Mouse (Mus musculus): ENCODE measurements around the gene Cpm.
"Not testable (repeated sequence)": the region's sequence is repeated elsewhere in the genome, so short reads cannot be mapped to it uniquely, and the experiment has no call there.

Gene Cpm

GRCm38 (mm10) chr10:117593857-117594256 lies 35.4 kb upstream of the Cpm start:
- DNase-seq (ENCODE audit: low read depth, low spot score), result no peak

DNA sequence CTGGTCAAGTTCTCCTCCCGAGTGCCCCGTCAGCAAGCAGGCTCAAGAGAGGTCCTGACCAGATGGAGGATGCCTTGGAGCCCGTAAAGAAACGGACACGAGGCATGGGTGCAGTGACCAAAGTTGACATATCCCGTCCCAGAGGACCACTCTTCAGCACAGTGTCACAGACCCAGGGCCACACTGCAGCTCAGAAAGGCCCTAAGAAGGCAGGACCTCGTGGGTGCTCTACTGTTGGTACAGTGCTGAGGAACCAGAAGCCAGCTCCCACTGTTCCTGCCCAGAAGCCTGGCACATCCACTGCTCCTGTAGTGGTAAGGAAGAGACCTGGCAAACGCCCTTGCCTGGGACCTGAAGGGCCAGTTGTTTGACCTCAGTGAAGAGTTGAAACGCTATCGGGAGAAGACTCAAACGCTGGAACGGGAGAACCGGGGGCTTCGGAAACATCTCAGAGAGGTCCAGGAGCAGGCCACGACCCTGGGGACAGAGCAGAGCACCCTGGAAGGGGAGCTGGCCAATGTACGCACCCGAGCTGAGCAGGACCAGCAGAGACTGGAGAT lies 34.9 kb upstream of the Cpm start:
- no peak for DNase-seq (ENCODE audit: low read depth, low spot score)

DNA sequence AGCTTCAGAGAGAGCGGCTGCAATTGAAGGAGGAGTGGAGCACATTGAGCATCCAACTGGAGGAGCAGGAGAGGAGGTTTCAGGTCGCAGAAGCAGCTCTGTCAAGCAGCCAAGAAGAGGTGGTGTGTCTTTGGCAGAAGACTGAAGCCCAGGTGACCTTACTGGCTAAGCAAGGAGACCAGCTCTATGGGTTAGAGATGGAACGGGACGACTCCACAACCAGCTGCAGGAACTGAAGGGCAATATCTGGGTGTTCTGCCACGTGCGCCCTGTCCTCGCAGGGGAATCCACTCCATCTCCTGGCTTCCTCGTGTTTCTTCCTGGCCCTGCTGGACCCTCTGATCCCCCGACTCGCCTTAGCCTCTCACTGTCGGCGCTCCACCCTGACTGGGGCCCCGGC lies 34.4 kb upstream of the Cpm start:
- no peak for DNase-seq (ENCODE audit: low read depth, low spot score)

DNA sequence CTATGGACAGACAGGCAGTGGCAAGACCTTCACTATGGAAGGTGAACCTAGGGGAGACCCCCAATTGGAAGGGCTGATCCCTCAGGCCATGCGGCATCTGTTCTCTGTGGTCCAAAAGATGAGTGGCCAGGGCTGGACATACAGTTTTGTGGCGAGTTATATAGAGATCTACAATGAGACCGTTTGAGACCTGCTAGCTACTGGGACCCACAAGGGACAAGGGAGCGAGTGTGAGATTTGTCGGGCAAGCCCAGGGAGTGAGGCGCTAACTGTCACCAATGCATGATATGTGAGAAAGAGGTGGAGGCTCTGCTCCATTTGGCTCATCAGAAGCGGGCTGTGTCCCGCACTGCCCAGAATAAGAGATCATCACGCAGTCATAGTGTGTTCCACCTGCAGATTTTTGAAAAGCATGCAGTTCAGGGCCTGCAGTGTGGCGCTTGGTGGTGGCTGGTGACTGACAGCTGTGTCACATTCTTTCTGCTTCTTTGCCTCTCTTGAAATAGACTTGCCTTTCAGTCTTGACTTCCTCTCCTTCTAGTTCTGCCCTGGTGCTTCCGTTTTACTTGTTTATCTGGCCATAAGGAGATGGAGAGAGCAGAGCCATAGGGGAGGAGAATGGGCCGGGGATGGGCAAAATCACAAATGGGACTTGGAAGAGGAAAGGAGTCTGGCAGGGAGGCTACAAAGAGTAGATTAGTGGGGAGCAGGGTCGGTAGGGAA lies 33.7 kb upstream of the Cpm start:
- DNase-seq (ENCODE audit: low read depth, low spot score), result no peak

GRCm38 (mm10) chr10:117596165-117596735 lies 33.0 kb upstream of the Cpm start:
- DNase-seq (ENCODE audit: low read depth, low spot score), result no peak

DNA sequence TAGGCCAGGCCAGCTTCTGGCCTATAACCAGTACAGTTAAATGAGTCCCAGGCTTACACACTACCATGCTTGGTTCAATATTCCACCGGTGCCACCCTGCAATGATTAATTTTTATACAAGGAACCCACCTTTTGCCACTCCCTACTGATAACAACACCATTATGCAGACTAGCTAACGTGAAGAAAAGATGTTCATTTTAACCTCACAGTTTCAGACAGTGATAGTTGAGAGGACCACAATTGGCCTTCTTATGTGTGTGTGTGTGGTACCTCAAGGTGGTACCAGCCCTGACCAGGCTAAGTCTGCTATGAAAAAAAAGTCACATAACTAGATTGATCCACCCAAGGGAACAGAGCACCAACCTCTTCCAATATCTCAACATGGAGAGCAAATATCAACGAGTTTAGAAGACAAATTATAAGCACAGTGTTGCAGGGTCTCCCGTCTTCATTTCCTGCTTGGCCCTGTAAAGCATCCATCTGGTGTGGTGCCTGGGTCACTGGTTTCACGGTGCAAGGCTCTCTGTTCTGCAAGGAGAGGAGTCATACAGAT lies 32.5 kb upstream of the Cpm start:
- no peak for DNase-seq (ENCODE audit: low read depth, low spot score)

DNA sequence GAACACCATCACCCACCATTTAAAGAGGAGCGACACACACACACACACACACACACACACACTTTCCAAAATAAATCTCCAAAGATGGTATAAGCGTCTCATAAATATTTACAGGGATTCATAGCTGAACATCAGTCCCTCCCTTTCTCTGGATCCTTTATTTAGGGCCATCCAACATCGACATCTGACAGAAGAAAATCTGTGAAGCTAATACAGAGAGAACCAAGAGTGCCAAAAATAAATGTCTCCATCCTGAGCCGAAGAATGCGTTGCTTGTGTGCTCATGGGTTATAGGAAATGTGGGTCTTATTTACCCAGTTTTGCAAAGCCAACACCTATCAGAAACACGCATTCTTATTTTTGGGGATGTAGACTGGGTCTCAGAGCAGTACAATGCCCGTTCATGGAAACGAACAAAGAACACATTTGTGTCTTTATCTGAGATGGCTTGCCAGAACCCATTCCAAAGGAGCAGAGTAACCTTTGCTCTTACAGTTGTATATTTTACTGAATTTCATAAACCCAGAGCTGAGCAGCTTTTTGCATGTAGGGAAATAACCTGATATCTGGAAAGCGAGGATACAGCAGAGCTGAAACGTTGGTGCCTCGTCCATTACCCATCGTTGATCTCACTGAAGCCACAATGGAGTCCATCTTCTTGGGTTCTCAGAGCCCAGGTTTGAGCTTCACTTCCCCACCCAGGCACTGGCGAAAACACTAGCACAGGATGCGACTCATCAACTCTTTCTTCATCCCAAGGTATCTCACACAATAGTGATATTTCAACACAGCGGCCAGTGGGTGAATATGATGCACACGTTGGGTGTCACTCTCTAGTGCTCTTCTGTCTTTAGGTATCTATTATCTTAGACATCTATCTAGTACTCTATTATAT lies 31.7 kb upstream of the Cpm start:
- not testable (repeated sequence) for DNase-seq (ENCODE audit: low read depth, low spot score)

- DNase-seq (ENCODE audit: low read depth, low spot score), result no peak
Measured at GRCm38 (mm10) chr10:117598266-117598950, 30.9 kb upstream of the Cpm start.

- not testable (repeated sequence) for DNase-seq (ENCODE audit: low read depth, low spot score)
Measured at GRCm38 (mm10) chr10:117598951-117599572, 30.2 kb upstream of the Cpm start.

- no peak for DNase-seq (ENCODE audit: low read depth, low spot score)
Measured at GRCm38 (mm10) chr10:117601146-117602035, 27.9 kb upstream of the Cpm start.

- no peak for DNase-seq (ENCODE audit: low read depth, low spot score)
Measured at GRCm38 (mm10) chr10:117602325-117603129, 26.8 kb upstream of the Cpm start.

DNA sequence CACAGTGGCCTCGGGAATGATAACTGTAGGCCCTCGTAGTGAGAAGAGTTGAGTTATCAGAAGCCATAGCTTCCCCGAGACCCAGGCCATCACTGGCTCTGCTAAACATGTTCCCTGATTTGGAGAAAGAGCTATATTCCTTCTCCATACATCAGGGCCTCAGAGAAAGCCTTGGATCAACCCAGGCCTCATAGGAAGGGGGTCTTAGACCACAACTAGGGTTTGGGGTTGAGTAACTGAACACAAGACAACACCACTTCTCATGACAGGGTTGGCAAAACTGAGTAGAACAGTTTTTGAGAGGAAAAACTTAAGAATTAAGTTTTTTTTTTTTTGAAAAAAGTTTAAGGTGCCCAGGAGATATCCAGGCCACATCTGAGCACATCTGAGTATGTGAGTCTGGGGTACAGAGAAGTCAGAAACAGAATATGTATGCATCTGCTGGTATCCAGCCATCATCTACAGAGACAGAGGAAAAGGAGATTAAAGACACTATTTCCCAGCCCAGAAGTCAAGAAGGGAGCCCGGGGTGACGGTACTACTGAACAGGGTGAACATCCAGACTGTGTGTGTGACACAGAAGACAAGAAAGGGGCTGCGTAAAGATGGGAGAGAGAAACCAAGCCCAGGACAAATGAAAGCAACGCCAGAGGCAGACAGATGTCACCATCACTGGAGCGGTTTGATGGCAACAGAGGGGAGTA lies 26.0 kb upstream of the Cpm start:
- no peak for DNase-seq (ENCODE audit: low read depth, low spot score)

DNA sequence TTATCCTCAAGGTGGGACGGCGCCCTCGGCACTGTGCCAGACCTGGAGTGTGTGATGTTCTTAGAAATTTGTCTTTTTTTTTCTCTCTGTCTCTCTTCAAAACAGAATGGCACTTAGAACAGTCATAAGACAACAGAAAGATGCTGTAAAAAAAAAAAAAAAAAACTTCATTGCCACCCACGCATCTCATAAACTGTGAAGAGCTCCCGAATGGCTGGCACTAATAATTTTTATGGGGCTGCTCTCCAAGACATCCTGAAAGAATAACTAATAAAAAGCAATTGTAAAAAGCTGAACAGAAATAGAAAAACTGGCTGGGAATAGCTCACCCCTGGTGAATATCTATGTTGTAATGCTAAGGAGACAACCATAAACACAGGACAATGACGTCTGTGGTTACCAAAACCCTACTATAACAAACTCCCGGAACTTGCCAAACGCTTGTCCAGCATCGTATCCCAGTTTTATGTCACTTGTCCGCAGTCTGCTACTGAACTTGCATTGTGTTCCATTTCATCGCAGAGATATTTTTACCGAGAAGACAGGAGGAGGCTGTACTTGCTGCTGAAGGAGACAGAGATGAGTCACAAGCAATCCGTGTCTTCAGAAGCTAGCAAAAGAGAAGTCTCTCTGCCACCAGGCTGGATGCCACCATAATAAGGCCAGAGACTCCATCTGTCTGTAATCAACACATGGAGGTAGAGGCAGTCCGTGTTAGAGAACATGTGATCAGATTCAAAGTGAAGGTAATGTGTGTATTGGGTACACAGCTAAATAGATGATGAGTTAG lies 25.3 kb upstream of the Cpm start:
- no peak for DNase-seq (ENCODE audit: low read depth, low spot score)

DNA sequence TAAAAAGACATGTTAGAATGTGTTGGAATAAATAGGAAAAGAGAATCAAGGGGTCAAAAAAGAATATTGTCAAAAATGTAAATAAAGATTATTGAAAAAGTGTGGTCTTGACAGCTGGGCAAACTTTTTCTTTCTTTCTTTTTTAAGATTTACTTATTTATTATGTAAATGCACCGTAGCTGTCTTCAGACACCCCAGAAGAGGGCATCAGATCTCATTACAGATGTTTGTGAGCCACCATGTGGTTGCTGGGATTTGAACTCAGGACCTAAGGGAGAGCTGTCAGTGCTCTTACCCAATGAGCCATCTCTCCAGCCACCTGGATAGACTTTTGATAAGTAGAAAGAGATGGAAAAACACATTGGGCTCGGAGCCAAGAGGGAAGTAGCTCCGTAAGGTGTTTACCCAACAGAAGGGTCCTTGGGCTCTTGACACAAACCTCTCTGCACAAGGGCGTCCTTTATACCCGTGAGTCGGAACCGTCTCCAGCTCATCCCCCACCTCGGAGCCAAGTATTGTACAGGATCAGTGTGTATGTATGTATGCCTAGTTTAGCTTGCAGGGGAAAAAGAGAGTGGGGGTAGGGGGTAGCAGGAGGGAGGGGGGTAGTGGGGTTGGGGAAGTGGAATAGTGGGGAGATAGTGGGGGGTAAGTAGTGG lies 24.5 kb upstream of the Cpm start:
- DNase-seq (ENCODE audit: low read depth, low spot score), result no peak

DNA sequence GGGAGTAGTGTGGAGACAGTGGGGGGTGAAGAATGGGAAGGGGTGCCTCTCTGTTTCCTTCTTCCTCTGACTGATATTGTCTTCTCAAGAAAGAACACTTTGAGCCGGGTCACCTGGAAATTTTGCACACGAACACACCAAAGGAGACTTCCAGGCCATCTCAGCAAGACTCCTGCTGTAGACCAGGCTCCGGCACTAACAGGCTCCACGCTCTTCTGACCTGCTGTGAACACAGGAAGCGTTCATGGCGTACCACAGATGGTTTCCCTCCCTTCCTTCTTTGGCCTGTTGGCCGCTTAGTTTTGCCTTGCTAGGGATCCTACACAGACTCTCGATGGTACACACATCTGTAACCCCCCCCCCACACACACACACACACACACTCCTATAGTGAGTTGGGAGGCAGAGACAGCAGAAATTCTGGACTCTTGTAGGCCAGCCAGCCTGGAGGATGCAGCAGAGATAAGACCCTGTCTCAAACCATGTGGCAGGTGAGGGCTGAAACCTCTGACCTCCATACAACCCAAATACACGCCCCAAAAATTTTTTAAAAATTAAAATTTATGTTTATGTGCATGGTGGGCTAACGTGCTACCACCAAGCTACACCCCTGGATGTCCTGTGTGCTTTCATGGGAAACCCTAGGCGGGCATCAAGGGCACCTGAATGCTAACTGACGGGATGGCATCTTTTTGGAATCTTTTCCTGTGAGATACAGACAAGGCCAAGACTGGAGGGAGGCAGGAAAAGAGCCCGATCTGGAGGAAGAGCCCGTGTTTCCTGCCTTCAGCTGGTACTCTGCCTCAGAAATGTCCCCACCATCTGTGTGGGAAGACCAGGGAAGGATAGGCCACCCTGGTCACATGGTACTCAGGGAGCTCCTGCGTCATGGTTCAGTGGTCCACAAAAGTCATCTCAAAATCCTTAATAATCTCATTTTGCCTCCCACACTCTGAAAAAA lies 23.7 kb upstream of the Cpm start:
- no peak for DNase-seq (ENCODE audit: low read depth, low spot score)

DNA sequence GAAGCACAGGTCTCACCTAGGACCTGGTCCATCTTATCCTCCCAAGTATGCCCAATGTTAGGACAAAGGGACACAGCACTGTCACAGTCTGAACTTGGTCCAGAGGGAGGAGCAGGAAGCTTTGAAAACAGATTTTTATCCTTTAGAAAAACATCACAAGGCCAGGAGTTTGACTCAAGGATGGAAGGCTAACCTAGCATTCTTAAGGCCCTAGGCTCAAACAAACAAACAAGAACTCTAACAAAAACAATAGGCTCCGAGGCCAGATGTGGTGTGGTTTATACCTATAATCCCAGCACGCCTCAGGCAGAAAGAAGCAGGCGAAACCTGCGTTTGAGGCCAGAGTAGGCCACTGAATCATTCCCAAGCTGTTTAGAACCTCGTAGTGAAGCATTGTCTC lies 22.9 kb upstream of the Cpm start:
- DNase-seq (ENCODE audit: low read depth, low spot score), result no peak
